Mouse (Mus musculus): ENCODE data around the gene Olfr56. TPM values are rescaled to one million over a fixed set of nuclear protein-coding genes. Genes with fewer than 3 reads are reported as not detected.
"Not testable (repeated sequence)": the region's sequence is repeated elsewhere in the genome, so short reads cannot be mapped to it uniquely, and the experiment has no call there.

Gene Olfr56
- total RNA-seq, 2 experiments from 2014 or later, result 0.38 to 0.70 TPM

- no peak for ATAC-seq (replicated peaks; ENCODE audit: low FRiP score, low TSS enrichment, poor library complexity, severe bottlenecking)
Measured at GRCm38 (mm10) chr11:49119635-49120034, 140.9 kb downstream of the Olfr56 start.

GRCm38 (mm10) chr11:49124169-49124568, 145.5 kb downstream of the Olfr56 start:
- ATAC-seq (replicated peaks; ENCODE audit: low FRiP score, low TSS enrichment, poor library complexity, severe bottlenecking), result no peak

GRCm38 (mm10) chr11:49141974-49142373, 163.3 kb downstream of the Olfr56 start, which contains the start of gene Olfr1395:
TSS of gene Olfr1395 (plus strand) at chr11:49142274.
- ATAC-seq (replicated peaks; ENCODE audit: low FRiP score, low TSS enrichment, poor library complexity, severe bottlenecking), result no peak

GRCm38 (mm10) chr11:49154077-49154476, 175.4 kb downstream of the Olfr56 start, which contains the start of gene Olfr1394:
TSS of gene Olfr1394 (plus strand) at chr11:49154377.
- no peak for ATAC-seq (replicated peaks; ENCODE audit: low FRiP score, low TSS enrichment, poor library complexity, severe bottlenecking)

GRCm38 (mm10) chr11:49156821-49157814, 178.4 kb downstream of the Olfr56 start:
- no peak for ATAC-seq (replicated peaks; ENCODE audit: low FRiP score, low TSS enrichment, poor library complexity, severe bottlenecking)

GRCm38 (mm10) chr11:49168839-49169611, 190.3 kb downstream of the Olfr56 start:
- ATAC-seq (replicated peaks; ENCODE audit: low FRiP score, low TSS enrichment, poor library complexity, severe bottlenecking), result peak; percentile 60

- no peak for ATAC-seq (replicated peaks; ENCODE audit: low FRiP score, low TSS enrichment, poor library complexity, severe bottlenecking)
Measured at GRCm38 (mm10) chr11:49170576-49170975, 191.9 kb downstream of the Olfr56 start.

GRCm38 (mm10) chr11:49175345-49175744, 196.7 kb downstream of the Olfr56 start:
- ATAC-seq (replicated peaks; ENCODE audit: low FRiP score, low TSS enrichment, poor library complexity, severe bottlenecking), result peak; percentile 60

GRCm38 (mm10) chr11:49176047-49176779, 197.5 kb downstream of the Olfr56 start:
- not testable (repeated sequence) for ATAC-seq (replicated peaks; ENCODE audit: low FRiP score, low TSS enrichment, poor library complexity, severe bottlenecking)

GRCm38 (mm10) chr11:49183172-49183571, 204.5 kb downstream of the Olfr56 start:
- no peak for ATAC-seq (replicated peaks; ENCODE audit: low FRiP score, low TSS enrichment, poor library complexity, severe bottlenecking)

Other genes starting within 250 kb of the Olfr56 start
- gene Rack1, start 178.6 kb upstream of the Olfr56 start, total RNA-seq (2014; fragmentation: Nextera tagmentation), result 2,653 and 3,048 TPM in 2 replicates
- 1,625 and 1,902 TPM in 2 replicates for gene Rack1, start 178.6 kb upstream of the Olfr56 start, total RNA-seq (2017)
- 16.0 and 19.8 TPM in 2 replicates for gene Trim41, start 161.5 kb upstream of the Olfr56 start, total RNA-seq (2014; fragmentation: Nextera tagmentation)
- 18.6 and 64.6 TPM in 2 replicates for gene Trim41, start 161.5 kb upstream of the Olfr56 start, total RNA-seq (2017)
- gene Trim7, start 152.7 kb upstream of the Olfr56 start, total RNA-seq (2014; fragmentation: Nextera tagmentation), result 0.84 TPM in 1 of 2 replicates, not detected in the other
- gene Trim7, start 152.7 kb upstream of the Olfr56 start, total RNA-seq (2017), result 0.75 and 0.80 TPM in 2 replicates
- 10.6 and 12.0 TPM in 2 replicates for gene Gm12184, start 152.2 kb upstream of the Olfr56 start, total RNA-seq (2014; fragmentation: Nextera tagmentation)
- gene Gm12184, start 152.2 kb upstream of the Olfr56 start, total RNA-seq (2017), result 6.7 and 9.1 TPM in 2 replicates
- gene Irgm1, start 107.2 kb upstream of the Olfr56 start, total RNA-seq (2014; fragmentation: Nextera tagmentation), result 37.4 and 43.3 TPM in 2 replicates
- gene Irgm1, start 107.2 kb upstream of the Olfr56 start, total RNA-seq (2017), result 53.9 and 61.5 TPM in 2 replicates
- gene Gm5431, start 76.7 kb upstream of the Olfr56 start, total RNA-seq (2014; fragmentation: Nextera tagmentation), result not detected in 2 replicates
- gene Gm5431, start 76.7 kb upstream of the Olfr56 start, total RNA-seq (2017), result not detected in 2 replicates
- gene Psme2b, start 32.7 kb upstream of the Olfr56 start, total RNA-seq (2014; fragmentation: Nextera tagmentation), result 4.3 and 12.2 TPM in 2 replicates
- 23.3 and 33.0 TPM in 2 replicates for gene Psme2b, start 32.7 kb upstream of the Olfr56 start, total RNA-seq (2017)
- gene 9930111J21Rik1, start 509 bp downstream of the Olfr56 start, total RNA-seq (2014; fragmentation: Nextera tagmentation), result 0.33 and 1.4 TPM in 2 replicates
- gene 9930111J21Rik1, start 509 bp downstream of the Olfr56 start, total RNA-seq (2017), result 1.7 TPM in 1 of 2 replicates, not detected in the other
- 0.04 TPM in 1 of 2 replicates, not detected in the other for gene Gm12185, start 13.3 kb downstream of the Olfr56 start, total RNA-seq (2014; fragmentation: Nextera tagmentation)
- gene Gm12185, start 13.3 kb downstream of the Olfr56 start, total RNA-seq (2017), result 26.5 and 30.5 TPM in 2 replicates
- gene Tgtp1, start 15.3 kb downstream of the Olfr56 start, total RNA-seq (2014; fragmentation: Nextera tagmentation), result 0.17 and 0.81 TPM in 2 replicates
- 5.9 and 15.5 TPM in 2 replicates for gene Tgtp1, start 15.3 kb downstream of the Olfr56 start, total RNA-seq (2017)
- gene 9930111J21Rik2, start 72.4 kb downstream of the Olfr56 start, total RNA-seq (2014; fragmentation: Nextera tagmentation), result 1.5 and 3.2 TPM in 2 replicates
- gene 9930111J21Rik2, start 72.4 kb downstream of the Olfr56 start, total RNA-seq (2017), result 3.8 and 4.5 TPM in 2 replicates
- gene Tgtp2, start 85.3 kb downstream of the Olfr56 start, total RNA-seq (2014; fragmentation: Nextera tagmentation), result 29.8 and 46.3 TPM in 2 replicates
- gene Tgtp2, start 85.3 kb downstream of the Olfr56 start, total RNA-seq (2017), result 234 and 352 TPM in 2 replicates
- gene Ifi47, start 97.7 kb downstream of the Olfr56 start, total RNA-seq (2014; fragmentation: Nextera tagmentation), result 28.1 and 33.1 TPM in 2 replicates
- gene Ifi47, start 97.7 kb downstream of the Olfr56 start, total RNA-seq (2017), result 31.3 and 32.6 TPM in 2 replicates
- not detected in 2 replicates for gene Olfr1396, start 136.0 kb downstream of the Olfr56 start, total RNA-seq (2014; fragmentation: Nextera tagmentation)
- not detected in 2 replicates for gene Olfr1396, start 136.0 kb downstream of the Olfr56 start, total RNA-seq (2017)
- not detected in 2 replicates for gene Olfr1395, start 163.4 kb downstream of the Olfr56 start, total RNA-seq (2014; fragmentation: Nextera tagmentation)
- not detected in 2 replicates for gene Olfr1395, start 163.4 kb downstream of the Olfr56 start, total RNA-seq (2017)
- gene Olfr1394, start 175.5 kb downstream of the Olfr56 start, total RNA-seq (2014; fragmentation: Nextera tagmentation), result not detected in 2 replicates
- gene Olfr1394, start 175.5 kb downstream of the Olfr56 start, total RNA-seq (2017), result not detected in 2 replicates
- 0.72 and 2.4 TPM in 2 replicates for gene Btnl9, start 208.3 kb downstream of the Olfr56 start, total RNA-seq (2014; fragmentation: Nextera tagmentation)
- 1.8 and 5.6 TPM in 2 replicates for gene Btnl9, start 208.3 kb downstream of the Olfr56 start, total RNA-seq (2017)
- 56.5 and 67.6 TPM in 2 replicates for gene Zfp62, start 224.4 kb downstream of the Olfr56 start, total RNA-seq (2014; fragmentation: Nextera tagmentation)
- gene Zfp62, start 224.4 kb downstream of the Olfr56 start, total RNA-seq (2017), result 102 and 160 TPM in 2 replicates